Mouse (Mus musculus): ENCODE data around the gene Nefh.
A peak's percentile ranks its signal among the peaks of the same experiment; 100 is the strongest.

Nefh gene

DNA sequence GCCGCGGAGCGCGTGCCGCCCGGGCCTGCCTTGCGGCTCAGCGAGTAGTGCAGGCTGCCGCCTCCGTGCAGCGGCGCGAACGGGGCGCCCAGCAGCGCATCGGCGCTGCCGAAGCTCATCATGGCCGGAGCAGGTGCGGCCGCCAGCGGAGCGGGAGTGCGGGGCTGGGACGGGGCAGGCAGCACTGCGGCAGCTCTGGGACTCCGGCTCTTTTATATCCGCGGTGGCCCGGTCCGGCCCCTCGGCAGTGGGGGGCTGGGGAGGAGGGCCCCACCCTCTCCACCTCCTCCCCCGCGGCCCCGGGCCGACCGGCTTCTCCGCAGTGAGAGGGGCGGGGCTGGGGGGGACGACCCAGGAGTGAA is at the start of gene Nefh:
Gene Nefh (minus strand): TSS at position 252 of the 362 bp plus-strand sequence.
- DNase-seq (ENCODE audit: extremely low read depth, low read depth, low spot score): no peak

DNA sequence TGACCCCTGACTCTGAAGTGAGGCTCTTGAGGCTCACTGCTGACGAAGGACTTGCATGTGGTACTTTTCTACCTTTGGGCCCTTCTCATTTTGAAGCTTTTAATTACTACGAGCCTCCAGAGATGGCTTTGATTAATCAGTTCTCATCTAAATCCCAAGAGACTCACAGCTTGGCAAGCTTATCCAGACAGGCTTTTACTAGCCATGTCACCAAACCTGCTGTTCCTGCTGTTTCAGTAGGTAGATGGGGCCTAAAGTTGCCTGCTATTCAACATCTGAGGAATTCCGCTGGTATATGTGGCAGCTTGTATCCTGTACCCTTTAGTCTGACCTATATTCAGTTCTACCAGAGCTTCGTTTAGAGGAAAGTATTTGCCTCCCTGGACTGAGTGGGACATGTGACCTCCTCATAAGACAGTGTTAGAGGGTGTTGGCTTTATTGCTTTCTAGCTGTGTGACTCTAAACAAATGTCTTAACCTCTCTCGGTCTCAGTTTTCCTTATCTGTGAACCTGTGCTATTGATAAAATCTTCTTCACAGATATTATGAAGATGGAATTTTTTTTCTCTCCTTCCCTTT is 48.8 kb upstream of the Nefh start:
- DNase-seq (ENCODE audit: extremely low read depth, low read depth, low spot score): peak; percentile 96

GRCm38 (mm10) chr11:4995676-4996075 is 47.8 kb upstream of the Nefh start:
- peak; percentile 86 for DNase-seq (ENCODE audit: extremely low read depth, low read depth, low spot score)

DNA sequence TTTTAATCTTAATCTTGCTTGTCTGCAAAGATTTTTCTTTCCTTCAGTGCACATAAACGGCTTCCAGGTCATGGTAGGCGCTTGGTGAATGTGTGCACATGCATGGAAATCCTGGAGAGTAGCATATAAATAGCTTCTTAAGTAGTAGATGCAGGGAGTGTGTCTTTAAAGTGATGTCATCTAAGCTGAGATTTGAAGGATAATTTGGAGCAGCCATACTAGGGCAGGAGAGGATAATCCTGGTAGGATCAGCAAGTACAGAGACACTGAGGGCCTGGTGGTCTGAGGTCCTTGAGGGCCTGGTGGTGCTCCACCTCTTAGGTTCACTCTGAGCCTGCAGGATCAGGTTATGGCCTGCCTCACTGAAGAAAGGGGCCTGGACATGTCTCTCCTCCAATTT is 44.6 kb upstream of the Nefh start:
- no peak for DNase-seq (ENCODE audit: extremely low read depth, low read depth, low spot score)

DNA sequence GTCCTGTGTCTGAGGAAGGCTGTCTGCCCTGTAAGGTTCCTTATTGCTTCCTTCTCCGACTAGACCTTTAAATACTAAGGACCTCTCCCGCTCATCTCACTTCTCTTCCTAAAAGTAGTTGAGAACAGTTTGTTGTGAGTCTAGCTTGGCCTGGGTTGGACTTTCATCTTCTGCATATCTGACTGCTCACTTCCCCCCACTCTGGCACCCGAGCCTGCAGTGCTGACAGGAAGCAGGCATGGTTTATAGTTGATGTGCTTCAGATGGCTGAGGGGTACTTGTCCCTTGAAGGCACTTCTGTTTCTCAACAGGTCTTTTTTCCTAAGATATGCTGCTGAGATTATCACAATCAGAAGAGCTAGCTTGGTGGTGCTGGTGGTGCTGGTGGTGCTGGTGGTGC is 41.3 kb upstream of the Nefh start:
- DNase-seq (ENCODE audit: extremely low read depth, low read depth, low spot score): no peak

GRCm38 (mm10) chr11:4987487-4987852 is 39.6 kb upstream of the Nefh start:
- no peak for DNase-seq (ENCODE audit: extremely low read depth, low read depth, low spot score)

GRCm38 (mm10) chr11:4986695-4987486 is 39.0 kb upstream of the Nefh start, which contains the start of gene Ap1b1:
Gene Ap1b1 (plus strand): TSS chr11:4986824.
- no peak for DNase-seq (ENCODE audit: extremely low read depth, low read depth, low spot score)

GRCm38 (mm10) chr11:4984799-4985198 is 36.9 kb upstream of the Nefh start:
- DNase-seq (ENCODE audit: extremely low read depth, low read depth, low spot score): no peak

GRCm38 (mm10) chr11:4984249-4984648 is 36.4 kb upstream of the Nefh start:
- DNase-seq (ENCODE audit: extremely low read depth, low read depth, low spot score): no peak

DNA sequence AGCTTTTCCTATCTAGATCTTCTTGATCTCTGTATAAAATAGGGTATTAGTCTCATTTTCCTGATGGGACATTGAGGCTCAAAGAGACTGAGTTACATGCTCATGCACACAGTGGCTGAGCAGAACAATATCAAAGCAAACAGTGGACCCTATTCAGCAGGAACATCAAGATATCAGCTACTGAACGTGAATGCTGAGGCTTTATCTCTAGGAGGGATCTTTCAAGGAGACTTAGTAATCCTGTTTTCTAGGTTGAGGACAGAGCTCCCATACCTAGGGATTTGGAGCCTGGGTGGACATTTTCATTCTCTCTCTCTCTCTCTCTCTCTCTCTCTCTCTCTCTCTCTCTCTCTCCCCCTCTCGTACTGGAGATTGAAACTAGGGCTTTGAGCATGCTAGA is 35.7 kb upstream of the Nefh start:
- no peak for DNase-seq (ENCODE audit: extremely low read depth, low read depth, low spot score)

- DNase-seq (ENCODE audit: extremely low read depth, low read depth, low spot score): no peak
Observed at GRCm38 (mm10) chr11:4983010-4983409, 35.1 kb upstream of the Nefh start.

DNA sequence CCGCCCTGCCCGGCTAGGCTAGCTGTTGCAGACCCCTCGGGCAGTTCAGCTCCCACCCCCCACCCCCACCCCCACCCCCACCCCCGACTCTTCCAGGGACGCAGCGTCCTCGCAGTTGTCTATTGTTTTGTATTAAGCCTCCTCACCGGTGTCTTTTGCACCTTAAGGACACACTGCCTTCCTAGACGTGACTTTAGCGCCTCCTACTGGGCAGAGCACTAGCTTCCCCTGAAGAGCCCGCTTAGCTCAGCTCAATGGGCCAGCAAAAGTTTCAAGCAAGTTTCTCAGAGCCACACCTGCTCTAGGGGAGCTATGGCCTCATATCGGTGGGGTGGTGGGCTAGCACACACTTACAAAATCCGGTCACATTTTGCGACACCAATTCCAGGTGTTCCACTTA is 27.8 kb upstream of the Nefh start:
- DNase-seq (ENCODE audit: extremely low read depth, low read depth, low spot score): no peak

DNA sequence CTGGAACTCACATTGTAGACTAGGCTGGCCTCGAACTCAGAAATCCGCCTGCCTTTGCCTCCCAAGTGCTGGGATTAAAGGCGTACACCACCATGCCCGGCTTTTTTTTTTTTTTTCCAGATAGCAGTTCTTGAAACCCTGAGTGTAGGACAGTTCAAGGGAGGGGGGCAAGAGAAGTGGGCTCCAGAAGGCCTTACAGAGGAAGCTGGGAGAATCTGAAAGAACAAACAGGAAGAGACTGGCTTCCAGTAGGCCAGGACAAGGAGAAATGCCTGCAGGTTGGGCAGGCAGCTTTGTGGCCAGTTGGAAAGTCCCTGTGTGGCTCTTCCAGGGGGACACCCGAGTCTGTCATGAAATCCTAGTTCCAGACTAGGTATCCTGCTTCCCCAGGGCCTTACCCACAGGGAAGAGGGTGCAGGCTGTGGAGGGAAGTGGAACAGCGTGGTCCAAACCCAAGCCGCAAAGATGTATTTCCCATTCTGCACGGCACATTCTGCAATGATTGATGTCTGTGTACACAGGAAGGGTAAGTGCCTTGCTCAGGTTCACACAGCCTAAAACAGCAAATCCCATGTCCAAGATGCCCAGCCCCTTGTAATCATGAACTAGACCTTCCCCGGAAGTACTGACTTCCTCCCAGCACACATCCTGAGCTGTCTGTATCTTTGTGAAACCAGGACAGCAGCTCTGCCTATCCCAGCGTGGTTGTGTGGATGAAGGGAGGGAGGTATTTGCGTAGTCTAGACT is 26.7 kb upstream of the Nefh start:
- DNase-seq (ENCODE audit: extremely low read depth, low read depth, low spot score): no peak

DNA sequence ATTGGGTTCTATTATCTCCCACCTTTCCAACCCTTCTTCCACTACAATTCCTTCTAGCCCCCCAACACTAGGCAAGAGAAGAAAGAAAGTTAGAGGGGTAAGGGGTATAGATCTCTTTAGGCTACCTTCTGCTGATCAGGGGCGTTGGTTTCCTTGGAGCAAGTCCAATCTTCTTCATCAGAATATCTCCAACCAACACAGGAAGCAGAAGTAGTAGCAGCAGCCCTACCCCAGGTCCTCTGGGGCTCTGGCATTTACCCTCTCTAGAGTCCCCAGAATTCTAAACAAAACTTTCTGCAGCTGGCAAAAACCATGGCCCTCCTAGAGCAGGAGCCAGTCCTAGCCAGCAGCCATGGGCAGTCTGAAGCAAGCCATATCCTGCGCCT is 26.0 kb upstream of the Nefh start:
- no peak for DNase-seq (ENCODE audit: extremely low read depth, low read depth, low spot score)

DNA sequence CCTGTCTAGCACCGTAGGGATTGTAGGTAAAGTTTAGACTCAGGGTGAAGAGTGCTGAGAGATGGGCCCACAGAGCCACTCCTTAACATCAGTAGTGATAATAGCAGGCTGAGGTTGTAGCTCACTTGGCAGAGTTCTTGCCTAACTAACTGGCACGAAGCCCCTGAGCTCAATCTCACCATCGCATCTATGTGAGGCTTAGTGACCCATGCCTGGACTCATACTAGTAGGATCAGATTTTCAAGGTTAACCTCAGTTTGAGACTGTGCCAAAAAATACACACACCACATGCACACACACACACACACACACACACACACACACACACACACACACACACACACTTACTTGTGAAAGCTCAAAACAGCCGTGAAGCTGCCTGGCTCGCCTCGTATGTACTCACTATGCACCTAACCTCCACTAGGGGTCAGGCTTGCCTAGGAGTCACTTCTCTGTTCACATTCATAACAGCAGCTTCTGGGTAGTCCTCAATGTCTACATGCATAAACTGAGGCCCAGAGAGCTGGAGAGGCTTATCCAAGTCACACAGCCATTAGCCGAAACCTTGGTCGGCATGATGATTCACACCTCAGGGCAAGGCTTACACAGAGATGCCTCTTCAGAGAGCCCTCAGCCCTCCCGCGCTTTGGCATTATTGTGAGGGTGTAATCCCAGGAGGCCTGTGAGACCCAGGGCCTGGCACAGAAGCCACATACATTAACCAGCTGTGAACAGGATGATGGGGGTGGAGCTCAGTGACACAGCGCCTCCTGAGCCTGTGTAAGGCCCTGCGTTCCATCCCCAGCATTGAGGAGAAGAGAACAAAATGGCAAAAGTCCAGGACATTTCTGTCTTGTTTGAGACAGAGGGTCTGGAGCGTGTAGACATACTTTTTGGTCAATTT is 25.4 kb upstream of the Nefh start:
- no peak for DNase-seq (ENCODE audit: extremely low read depth, low read depth, low spot score)

DNA sequence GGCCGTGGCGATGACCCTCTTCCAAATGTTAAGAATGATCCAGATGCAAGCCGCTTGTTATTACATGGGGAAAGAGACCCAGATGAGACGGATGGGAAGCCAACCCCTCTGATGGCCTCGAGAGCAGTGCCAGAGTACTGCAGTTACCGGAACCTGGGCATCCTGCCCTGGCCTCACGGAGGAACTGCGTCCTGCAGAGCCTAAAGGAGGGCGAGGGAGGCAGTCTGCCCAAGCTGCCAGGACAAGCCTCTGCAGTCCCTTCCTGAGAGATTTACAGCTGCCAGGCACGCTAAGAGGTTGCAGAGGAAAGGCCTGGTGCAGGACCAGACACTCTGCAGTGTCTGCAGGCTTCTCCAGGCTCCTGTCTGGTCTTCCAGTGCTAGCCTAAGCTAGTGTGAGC is 20.5 kb upstream of the Nefh start:
- DNase-seq (ENCODE audit: extremely low read depth, low read depth, low spot score): no peak

- DNase-seq (ENCODE audit: extremely low read depth, low read depth, low spot score): no peak
Observed at GRCm38 (mm10) chr11:4967549-4967948, 19.7 kb upstream of the Nefh start.

DNA sequence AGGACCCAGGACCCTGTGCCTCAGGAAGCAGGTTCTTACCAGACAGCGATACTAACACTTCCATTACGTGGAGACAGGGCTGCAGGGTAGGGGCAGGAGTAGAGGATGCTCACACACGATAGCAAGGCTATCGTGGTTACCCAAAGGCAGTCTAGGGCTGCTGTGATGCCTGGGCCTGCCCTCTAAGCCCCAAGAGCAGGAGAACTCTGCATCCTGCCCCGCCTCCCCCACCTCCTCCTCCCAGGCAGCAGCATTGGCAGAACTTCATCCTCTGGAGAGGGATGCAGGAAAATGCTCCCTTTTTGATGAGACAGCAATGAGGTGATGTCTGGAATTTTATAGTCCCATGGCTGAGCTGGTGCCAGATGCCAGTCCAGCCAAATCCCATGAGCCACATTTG is 19.0 kb upstream of the Nefh start:
- DNase-seq (ENCODE audit: extremely low read depth, low read depth, low spot score): no peak

GRCm38 (mm10) chr11:4966325-4966724 is 18.5 kb upstream of the Nefh start:
- no peak for DNase-seq (ENCODE audit: extremely low read depth, low read depth, low spot score)

DNA sequence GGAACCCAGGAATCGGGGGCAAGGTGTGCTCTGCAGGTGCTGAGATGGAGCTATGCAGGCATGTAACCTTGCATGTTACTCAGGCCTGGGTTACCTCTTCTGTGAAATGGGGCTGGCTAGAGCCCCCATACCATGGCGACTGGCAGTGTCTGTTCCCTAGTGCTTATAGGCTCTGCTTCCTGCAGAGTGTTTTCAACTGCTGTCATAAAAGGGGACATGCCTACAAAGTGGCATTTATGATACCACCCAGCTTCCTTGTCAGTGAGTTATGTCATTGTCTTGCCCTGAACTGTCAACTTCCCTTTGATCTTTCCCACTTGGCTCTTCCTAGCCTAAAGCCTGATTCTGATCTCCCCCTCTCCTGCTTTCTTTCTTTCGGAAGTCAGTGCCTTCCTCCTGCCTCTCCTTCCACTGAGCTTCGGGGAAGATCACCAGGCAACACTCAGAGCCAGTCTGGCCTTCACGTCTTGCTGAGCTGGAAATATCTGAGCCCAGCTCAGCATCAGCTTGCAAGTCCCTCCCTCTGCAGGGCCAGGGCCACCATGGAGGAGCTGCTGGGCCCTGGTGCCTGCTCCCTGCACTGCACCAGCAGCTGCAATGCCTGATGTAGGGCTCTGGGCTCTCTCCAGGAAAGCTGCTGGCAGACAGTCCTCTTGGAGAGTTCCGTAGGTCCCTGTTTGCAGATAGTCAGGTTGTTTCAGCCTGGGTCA is 15.4 kb upstream of the Nefh start:
- no peak for DNase-seq (ENCODE audit: extremely low read depth, low read depth, low spot score)

DNA sequence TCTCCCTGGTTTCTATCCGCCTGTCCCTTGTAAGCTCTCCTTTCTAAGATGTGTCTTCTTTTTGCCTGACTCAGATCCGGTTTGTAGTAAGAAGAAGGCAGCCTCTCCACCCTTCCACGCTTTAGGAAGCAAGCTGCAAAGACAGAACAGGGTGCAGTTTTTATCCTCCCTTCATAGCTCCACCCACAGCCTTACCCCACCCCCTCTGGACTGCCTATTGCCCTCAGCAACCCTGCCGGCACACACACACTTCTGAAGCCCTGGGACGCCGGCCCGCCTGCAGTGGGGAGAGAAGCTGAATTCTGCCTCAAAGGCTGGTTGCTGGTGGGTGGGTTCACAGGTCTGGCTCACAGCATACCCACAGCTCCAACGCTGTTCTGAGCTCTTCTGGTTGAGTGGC is 6.1 kb upstream of the Nefh start:
- no peak for DNase-seq (ENCODE audit: extremely low read depth, low read depth, low spot score)

Measured in fat pad, adult 2 months (tissue).